Mouse (Mus musculus) midbrain, embryonic 11.5 days (tissue): ENCODE measurements around the gene Svs6. TPM values are rescaled to one million over a fixed set of nuclear protein-coding genes. Genes with fewer than 3 reads are reported as not detected.

Source experiments
- ATAC-seq: fragments of 200-750 bp; cut with Nextera tagmentation; 2 replicates; pipeline ENCODE4 v1.8.0; 2017; ENCODE audit warnings: moderate TSS enrichment, moderate library complexity; ENCODE audit not compliant: low FRiP score
- DNase-seq: peaks from one replicate; pipeline ENCODE4 v3.0.0; 2015; ENCODE audit warnings: low spot score; ENCODE audit errors: missing footprints
- H3K27ac ChIP-seq: fragments of 300-500 bp; sonication (generic); 2 replicates; pipeline ENCODE4 v1.5.1; 2014; ENCODE audit warnings: low read depth, low read length
- H3K27me3 ChIP-seq: fragments of 300-500 bp; sonication (generic); 2 replicates; pipeline ENCODE4 v1.6.1; 2014; ENCODE audit warnings: mild to moderate bottlenecking, low read length, moderate library complexity, mixed read lengths; ENCODE audit not compliant: control insufficient read depth, insufficient read depth
- H3K36me3 ChIP-seq: fragments of 300-500 bp; sonication (generic); 2 replicates; pipeline ENCODE4 v1.6.1; 2014; ENCODE audit warnings: mild to moderate bottlenecking, low read length, moderate library complexity, mixed read lengths; ENCODE audit not compliant: control insufficient read depth, insufficient read depth
- H3K4me1 ChIP-seq: fragments of 300-500 bp; sonication (generic); 2 replicates; pipeline ENCODE4 v1.6.1; 2014; ENCODE audit warnings: low read length; ENCODE audit not compliant: control insufficient read depth, insufficient read depth
- H3K4me2 ChIP-seq: fragments of 300-500 bp; sonication (generic); 2 replicates; pipeline ENCODE4 v1.6.1; 2014; ENCODE audit warnings: mild to moderate bottlenecking, moderate library complexity
- H3K4me3 ChIP-seq: fragments of 300-500 bp; sonication (generic); 2 replicates; pipeline ENCODE4 v1.5.1; 2014; ENCODE audit warnings: low read depth, low read length
- H3K9ac ChIP-seq: fragments of 300-500 bp; sonication (generic); 2 replicates; pipeline ENCODE4 v1.6.1; 2014; ENCODE audit warnings: low read length
- H3K9me3 ChIP-seq: fragments of 300-500 bp; sonication (generic); 2 replicates; pipeline ENCODE4 v1.6.1; 2016; ENCODE audit warnings: low read length; ENCODE audit not compliant: control insufficient read depth
- WGBS: fragments of 180-500 bp; shearing (Covaris S2); extraction: QIAGEN DNeasy Blood & Tissue Kit; methylation state at CpG from one replicate; pipeline ENCODE4 v1.1.7; 2014; 5-methylcytosine and 5-hydroxymethylcytosine counted together
- polyA plus RNA-seq: library from polyadenylated mRNA; unstranded; fragments of >200 nt; fragmentation: Nextera tagmentation; extraction: Ambion mirVana; gene quantifications from 2 replicates; pipeline ENCODE4 v1.2.1, GENCODE M21; 2014

The Svs6 gene
- polyA plus RNA-seq, 1 experiment from 2014 or later = not detected

GRCm38 (mm10) chr2:164352697-164353096 lies 36.1 kb downstream of the Svs6 start:
- H3K27ac ChIP-seq = no peak overlapping the region
- DNase-seq (no peak), ATAC-seq (no peak)
- no peaks in the 10 kb centered on the region for H3K4me1 ChIP-seq
- H3K36me3 ChIP-seq = no peaks in the 10 kb centered on the region
- no peaks in the 10 kb centered on the region for H3K27me3 ChIP-seq
- no peaks in the 10 kb centered on the region for H3K9me3 ChIP-seq
- 86% methylated on average over 3 of the region's 3 CpGs for WGBS
- H3K9ac ChIP-seq = no peak overlapping the region
- H3K4me3 ChIP-seq = no peak overlapping the region
- H3K4me2 ChIP-seq = no peak overlapping the region

GRCm38 (mm10) chr2:164353356-164353755 lies 36.8 kb downstream of the Svs6 start:
- Histone ChIP-seq H3K4me3 (no peak overlapping the region), H3K4me2 (no peak overlapping the region), H3K9ac (no peak overlapping the region), H3K27me3 (no peaks in the 10 kb centered on the region), H3K36me3 (no peaks in the 10 kb centered on the region), H3K9me3 (no peaks in the 10 kb centered on the region), H3K27ac (no peak overlapping the region), H3K4me1 (no peaks in the 10 kb centered on the region)
- DNase-seq (no peak), ATAC-seq (no peak)
- WGBS = 89% methylated on average over 11 of the region's 11 CpGs

GRCm38 (mm10) chr2:164356177-164356967 lies 39.8 kb downstream of the Svs6 start:
- 81% methylated on average over 11 of the region's 11 CpGs for WGBS
- Histone ChIP-seq H3K27me3 (no peaks in the 10 kb centered on the region), H3K36me3 (no peaks in the 10 kb centered on the region), H3K9ac (no peak overlapping the region), H3K4me3 (no peak overlapping the region), H3K27ac (no peak overlapping the region), H3K4me2 (no peak overlapping the region), H3K9me3 (no peaks in the 10 kb centered on the region), H3K4me1 (no peaks in the 10 kb centered on the region)
- ATAC-seq (no peak), DNase-seq (no peak)

GRCm38 (mm10) chr2:164358373-164358772 lies 41.8 kb downstream of the Svs6 start:
- ATAC-seq = no peak
- H3K9me3 ChIP-seq = no peaks in the 10 kb centered on the region
- no peaks in the 10 kb centered on the region for H3K4me1 ChIP-seq
- 81% methylated on average over 3 of the region's 3 CpGs for WGBS
- DNase-seq = no peak
- no peaks in the 10 kb centered on the region for H3K27me3 ChIP-seq
- no peak overlapping the region for H3K4me3 ChIP-seq
- no peaks in the 10 kb centered on the region for H3K36me3 ChIP-seq
- no peak overlapping the region for H3K9ac ChIP-seq
- H3K4me2 ChIP-seq = no peak overlapping the region
- no peak overlapping the region for H3K27ac ChIP-seq

GRCm38 (mm10) chr2:164359031-164359430 lies 42.5 kb downstream of the Svs6 start:
- H3K27me3 ChIP-seq = no peaks in the 10 kb centered on the region
- no peak overlapping the region for H3K4me3 ChIP-seq
- 88% methylated on average over 5 of the region's 5 CpGs for WGBS
- H3K9me3 ChIP-seq = no peaks in the 10 kb centered on the region
- no peak overlapping the region for H3K4me2 ChIP-seq
- no peaks in the 10 kb centered on the region for H3K4me1 ChIP-seq
- no peak for ATAC-seq
- H3K36me3 ChIP-seq = no peaks in the 10 kb centered on the region
- no peak overlapping the region for H3K9ac ChIP-seq
- DNase-seq = no peak
- no peak overlapping the region for H3K27ac ChIP-seq

GRCm38 (mm10) chr2:164359668-164360067 lies 43.1 kb downstream of the Svs6 start:
- H3K4me3 ChIP-seq = no peak overlapping the region
- no peak overlapping the region for H3K4me2 ChIP-seq
- H3K9me3 ChIP-seq = no peaks in the 10 kb centered on the region
- no peak for DNase-seq
- H3K27ac ChIP-seq = no peak overlapping the region
- no peaks in the 10 kb centered on the region for H3K27me3 ChIP-seq
- no peaks in the 10 kb centered on the region for H3K4me1 ChIP-seq
- WGBS = 77% methylated on average over 5 of the region's 5 CpGs
- no peak overlapping the region for H3K9ac ChIP-seq
- ATAC-seq = no peak
- H3K36me3 ChIP-seq = no peaks in the 10 kb centered on the region

GRCm38 (mm10) chr2:164360974-164361657 lies 44.6 kb downstream of the Svs6 start:
- Histone ChIP-seq H3K4me3 (no peak overlapping the region), H3K9ac (no peak overlapping the region), H3K9me3 (no peaks in the 10 kb centered on the region), H3K27ac (no peak overlapping the region), H3K27me3 (no peaks in the 10 kb centered on the region), H3K4me2 (no peak overlapping the region; the same call in 1 of the 2 replicates), H3K4me1 (no peaks in the 10 kb centered on the region), H3K36me3 (no peaks in the 10 kb centered on the region)
- ATAC-seq (no peak), DNase-seq (no peak)
- WGBS = 37% methylated on average over 13 of the region's 13 CpGs

- Histone ChIP-seq H3K9me3 (no peaks in the 10 kb centered on the region), H3K27ac (no peak overlapping the region), H3K36me3 (no peaks in the 10 kb centered on the region), H3K4me2 (no peak overlapping the region), H3K27me3 (no peaks in the 10 kb centered on the region), H3K4me3 (no peak overlapping the region), H3K9ac (no peak overlapping the region), H3K4me1 (no peaks in the 10 kb centered on the region)
- DNase-seq (peak; percentile 39), ATAC-seq (no peak)
- 76% methylated on average over 3 of the region's 3 CpGs for WGBS
Observed at GRCm38 (mm10) chr2:164366947-164367346, 50.4 kb downstream of the Svs6 start.
